Mouse (Mus musculus): Measurements from ENCODE around the gene Vmn2r66.

The Vmn2r66 gene

GRCm38 (mm10) chr7:85012168-85012567 is at the start of gene Vmn2r66:
Vmn2r66 (minus strand) TSS chr7:85012268.
- no peak for DNase-seq (ENCODE audit: low spot score in 2 of 2)

GRCm38 (mm10) chr7:84996694-84997093 is 15.4 kb downstream of the Vmn2r66 start:
- DNase-seq (ENCODE audit: low spot score in 2 of 2) = no peak

DNA sequence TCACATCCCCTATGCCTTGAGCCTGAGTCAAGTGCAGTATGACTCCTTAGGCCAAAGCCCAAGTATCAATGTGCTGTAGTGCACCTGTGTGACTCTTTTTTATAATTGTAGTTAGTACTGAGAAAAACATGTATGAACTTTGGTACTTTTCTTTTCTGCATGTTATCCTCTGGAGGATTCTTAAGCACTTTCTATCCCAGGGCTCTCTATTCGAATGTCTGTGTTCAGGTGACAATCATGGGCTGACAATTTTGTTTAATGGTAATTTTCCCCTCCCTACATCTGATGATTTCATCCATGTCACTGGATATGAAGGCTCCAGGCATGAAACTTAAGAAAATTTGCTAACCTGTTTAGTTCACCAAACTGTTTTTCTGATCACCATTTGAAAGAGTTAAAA is 48.1 kb downstream of the Vmn2r66 start, which contains the start of gene Vmn2r65:
Vmn2r65 (minus strand) TSS at position 101 of the 400 bp plus-strand sequence.
- DNase-seq (ENCODE audit: low spot score in 2 of 2) = no peak

Data from frontal cortex, postnatal 10 days (tissue).